Mouse (Mus musculus) hindbrain, embryonic 13.5 days (tissue): ENCODE measurements around the gene Abraxas2. TPM values are rescaled to one million over a fixed set of nuclear protein-coding genes. Genes with fewer than 3 reads are reported as not detected.

Experiments used
- ATAC-seq: fragments of 200-750 bp; cut with Nextera tagmentation; 2 replicates; pipeline ENCODE4 v1.8.0; 2017; ENCODE audit warnings: moderate TSS enrichment; ENCODE audit not compliant: low FRiP score
- H3K27ac ChIP-seq: fragments of 300-500 bp; sonication (generic); 2 replicates; pipeline ENCODE4 v1.5.1; 2015; ENCODE audit warnings: inconsistent platforms, mild to moderate bottlenecking, moderate library complexity
- H3K27me3 ChIP-seq: fragments of 300-500 bp; sonication (generic); 2 replicates; pipeline ENCODE4 v1.6.1; 2015; ENCODE audit warnings: mild to moderate bottlenecking, inconsistent platforms
- H3K36me3 ChIP-seq: fragments of 300-500 bp; sonication (generic); 2 replicates; pipeline ENCODE4 v1.6.1; 2015; ENCODE audit warnings: mild to moderate bottlenecking, inconsistent platforms
- H3K4me1 ChIP-seq: fragments of 300-500 bp; sonication (generic); replicated peaks from 2 replicates; pipeline ENCODE4 v1.6.1; 2015; ENCODE audit warnings: inconsistent platforms
- H3K4me2 ChIP-seq: fragments of 300-500 bp; sonication (generic); 2 replicates; pipeline ENCODE4 v1.6.1; 2015; ENCODE audit warnings: inconsistent platforms, mild to moderate bottlenecking, moderate library complexity
- H3K4me3 ChIP-seq: fragments of 300-500 bp; sonication (generic); 2 replicates; pipeline ENCODE4 v1.5.1; 2015; ENCODE audit warnings: mild to moderate bottlenecking, inconsistent platforms
- H3K9ac ChIP-seq: fragments of 300-500 bp; sonication (generic); 2 replicates; pipeline ENCODE4 v1.6.1; 2015; ENCODE audit warnings: mild to moderate bottlenecking, inconsistent platforms
- H3K9me3 ChIP-seq: fragments of 300-500 bp; sonication (generic); 2 replicates; pipeline ENCODE4 v1.6.1; 2016; ENCODE audit warnings: inconsistent platforms
- WGBS: fragments of 180-500 bp; shearing (Covaris S2); methylation state at CpG from one replicate; pipeline ENCODE4 v1.1.7; 2015; 5-methylcytosine and 5-hydroxymethylcytosine counted together
- polyA plus RNA-seq: library from polyadenylated mRNA; unstranded; fragments of >200 nt; fragmentation: Nextera tagmentation; extraction: Ambion mirVana; gene quantifications from 2 replicates; pipeline ENCODE4 v1.2.1, GENCODE M21; 2015

The Abraxas2 gene
- polyA plus RNA-seq, 1 experiment from 2014 or later: 38.7 TPM

DNA sequence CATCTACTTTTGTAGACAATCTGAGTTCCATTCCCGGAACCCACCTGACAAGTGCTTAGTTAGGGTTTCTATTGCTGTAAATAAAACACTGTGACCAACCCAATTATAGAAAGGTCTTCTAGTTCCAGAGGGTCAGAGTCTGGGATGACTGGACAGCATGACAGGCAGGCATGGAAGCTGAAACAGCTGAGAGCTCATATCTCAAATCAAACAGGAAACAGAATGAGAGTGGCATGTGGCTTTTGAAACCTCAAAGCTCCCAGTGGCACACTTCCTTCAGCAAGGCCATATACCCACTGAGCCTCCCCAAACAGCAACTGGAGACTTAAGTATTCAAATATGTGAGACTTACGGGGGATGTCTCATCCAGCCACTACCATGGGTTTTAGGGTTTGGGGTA, 14.0 kb downstream of the Abraxas2 start:
- 97% methylated on average over 2 of the region's 2 CpGs for WGBS
- no peak overlapping the region for H3K27ac ChIP-seq
- H3K9me3 ChIP-seq: no peaks in the 10 kb centered on the region
- H3K4me2 ChIP-seq: no peak overlapping the region
- no peak overlapping the region for H3K9ac ChIP-seq
- peaks cover 84% of the 10 kb centered on the region for H3K36me3 ChIP-seq
- H3K27me3 ChIP-seq: no peaks in the 10 kb centered on the region
- no peak overlapping the region for H3K4me3 ChIP-seq
- H3K4me1 ChIP-seq: no peaks in the 10 kb centered on the region
- ATAC-seq: no peak

DNA sequence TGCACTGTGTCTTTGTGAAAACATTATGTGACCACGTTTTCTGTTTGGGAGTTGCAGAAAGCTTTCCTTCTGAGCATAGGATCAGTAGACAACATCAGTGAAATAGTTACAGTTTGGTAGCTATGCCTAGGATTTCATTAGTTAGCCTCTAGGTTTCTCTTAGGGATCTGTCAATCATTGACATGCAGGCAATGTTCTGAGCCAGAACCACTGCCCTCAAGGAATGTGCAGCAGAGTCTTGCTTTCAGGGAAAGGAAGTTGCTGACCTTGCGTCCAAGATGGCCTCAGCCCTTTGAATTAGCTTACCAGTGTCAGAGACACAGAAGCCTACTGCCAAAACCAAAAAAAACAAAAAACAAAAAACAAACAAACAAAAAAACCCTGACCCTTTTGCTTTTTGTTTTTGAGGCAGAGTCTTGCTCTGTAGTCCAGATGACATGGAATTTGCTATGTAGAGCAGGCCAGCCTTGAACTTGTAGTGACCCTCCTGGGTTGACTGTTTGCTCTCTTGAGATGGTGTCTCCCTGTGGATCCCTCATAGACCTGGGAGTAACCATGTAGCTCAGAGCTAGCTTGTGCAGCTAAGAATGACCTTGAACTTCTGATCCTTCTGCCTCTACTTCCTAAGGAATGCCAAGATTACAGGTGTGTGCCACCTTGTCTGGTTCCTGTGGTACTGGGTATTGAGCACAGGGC, 16.5 kb downstream of the Abraxas2 start:
- Histone ChIP-seq H3K4me2 (no peak overlapping the region), H3K4me3 (no peak overlapping the region), H3K27ac (no peak overlapping the region), H3K27me3 (no peaks in the 10 kb centered on the region), H3K9ac (no peak overlapping the region), H3K9me3 (no peaks in the 10 kb centered on the region), H3K36me3 (peaks cover 87% of the 10 kb centered on the region), H3K4me1 (no peaks in the 10 kb centered on the region)
- ATAC-seq: no peak
- WGBS: 92% methylated on average over 2 of the region's 2 CpGs

DNA sequence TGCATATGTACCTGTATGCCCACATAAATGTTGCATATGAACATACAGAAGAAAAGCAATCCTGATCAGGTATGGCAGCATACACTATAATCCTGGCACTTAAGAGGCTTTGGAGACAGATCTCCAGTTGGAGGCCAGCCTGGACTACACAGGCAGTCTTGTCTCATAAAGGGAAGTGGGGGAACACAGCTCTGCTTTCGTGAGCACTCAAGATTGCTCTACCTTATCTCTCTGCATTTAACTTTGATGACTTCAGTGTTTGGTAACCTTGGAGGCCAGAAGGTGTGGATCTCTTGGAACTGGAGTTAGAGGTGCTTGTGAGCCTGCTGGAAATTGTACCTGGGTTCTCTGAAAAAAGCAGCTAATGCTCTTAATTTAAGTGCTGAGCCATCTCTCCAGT, 21.3 kb downstream of the Abraxas2 start:
- no peak overlapping the region for H3K4me2 ChIP-seq
- 91% methylated on average over 1 of the region's 1 CpGs for WGBS
- no peaks in the 10 kb centered on the region for H3K9me3 ChIP-seq
- no peak overlapping the region for H3K9ac ChIP-seq
- no peak overlapping the region for H3K4me3 ChIP-seq
- no peaks in the 10 kb centered on the region for H3K4me1 ChIP-seq
- ATAC-seq: no peak
- no peak overlapping the region for H3K27ac ChIP-seq
- no peaks in the 10 kb centered on the region for H3K27me3 ChIP-seq
- H3K36me3 ChIP-seq: peaks cover 95% of the 10 kb centered on the region

DNA sequence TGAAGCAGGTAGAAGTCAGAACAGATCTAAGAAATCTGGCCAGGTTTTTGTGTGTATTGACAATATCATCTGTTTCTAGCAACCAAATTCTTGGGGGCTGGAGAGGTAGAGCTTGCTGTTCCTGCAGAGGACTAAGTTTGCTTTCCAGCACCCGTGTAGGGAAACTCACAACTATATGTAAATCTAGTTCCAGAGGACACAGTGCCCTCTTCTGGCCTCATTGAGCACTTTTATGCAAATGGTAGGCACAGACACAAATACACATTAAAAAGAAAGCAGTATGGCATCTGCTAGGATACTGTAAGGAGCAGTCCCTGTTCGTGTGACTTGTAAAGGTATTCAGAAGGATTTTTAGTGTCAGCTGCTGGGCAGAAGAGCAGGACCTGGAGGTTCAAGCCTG, 23.3 kb downstream of the Abraxas2 start:
- ATAC-seq: no peak
- WGBS: 78% methylated on average over 2 of the region's 2 CpGs
- Histone ChIP-seq H3K4me2 (no peak overlapping the region), H3K36me3 (peaks cover 79% of the 10 kb centered on the region), H3K27ac (no peak overlapping the region), H3K4me1 (no peaks in the 10 kb centered on the region), H3K9ac (no peak overlapping the region), H3K9me3 (no peaks in the 10 kb centered on the region), H3K27me3 (no peaks in the 10 kb centered on the region), H3K4me3 (no peak overlapping the region)

GRCm38 (mm10) chr7:132884031-132884430, 25.0 kb downstream of the Abraxas2 start:
- peaks cover 65% of the 10 kb centered on the region for H3K36me3 ChIP-seq
- 91% methylated on average over 7 of the region's 7 CpGs for WGBS
- H3K4me3 ChIP-seq: no peak overlapping the region
- no peak overlapping the region for H3K4me2 ChIP-seq
- no peak overlapping the region for H3K27ac ChIP-seq
- H3K9me3 ChIP-seq: no peaks in the 10 kb centered on the region
- H3K9ac ChIP-seq: no peak overlapping the region
- no peaks in the 10 kb centered on the region for H3K4me1 ChIP-seq
- ATAC-seq: no peak
- H3K27me3 ChIP-seq: no peaks in the 10 kb centered on the region

DNA sequence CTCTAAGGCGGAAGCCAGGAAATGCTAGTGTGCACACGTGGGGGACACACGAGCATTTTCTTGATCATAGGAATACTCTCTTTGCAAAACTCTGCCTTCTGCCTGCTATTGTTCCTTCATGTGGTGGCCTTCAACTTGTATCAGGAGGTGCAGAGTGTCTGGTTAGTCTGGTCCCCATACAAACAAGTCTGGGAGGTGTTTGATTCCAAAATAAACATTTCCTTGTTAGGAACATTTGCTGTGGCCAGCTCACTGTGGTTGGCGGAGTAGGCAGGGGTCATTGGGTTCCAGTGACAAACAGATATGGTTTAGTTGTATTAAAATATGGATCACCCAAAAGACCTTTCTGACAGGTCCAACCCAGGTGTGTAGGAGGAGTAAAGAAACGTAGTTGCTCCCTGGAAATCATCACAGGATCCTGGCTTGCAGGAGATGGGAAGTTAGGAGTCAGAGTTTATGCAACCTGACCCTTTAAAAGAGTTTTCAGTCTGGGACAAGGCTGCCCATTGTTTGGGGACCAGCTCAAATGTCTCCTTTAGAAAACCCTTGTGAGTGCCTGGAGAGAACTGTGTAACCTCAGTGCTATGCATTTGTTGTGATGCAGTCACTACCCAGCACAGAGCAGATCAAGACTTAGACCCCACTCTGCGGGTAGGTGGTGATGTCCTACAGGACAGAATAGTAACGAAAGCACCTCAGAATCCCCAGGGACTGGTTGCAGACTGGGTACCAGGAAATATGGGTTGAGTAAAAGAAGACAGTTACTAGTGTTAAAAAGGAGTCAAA, 28.2 kb downstream of the Abraxas2 start:
- Histone ChIP-seq H3K9ac (no peak overlapping the region), H3K36me3 (peaks cover 35% of the 10 kb centered on the region), H3K9me3 (no peaks in the 10 kb centered on the region), H3K4me1 (no peaks in the 10 kb centered on the region), H3K27me3 (no peaks in the 10 kb centered on the region), H3K27ac (no peak overlapping the region), H3K4me2 (no peak overlapping the region), H3K4me3 (no peak overlapping the region)
- ATAC-seq: no peak
- WGBS: 73% methylated on average over 7 of the region's 7 CpGs

GRCm38 (mm10) chr7:132888052-132888451, 29.0 kb downstream of the Abraxas2 start:
- Histone ChIP-seq H3K27me3 (no peaks in the 10 kb centered on the region), H3K4me1 (no peaks in the 10 kb centered on the region), H3K36me3 (peaks cover 26% of the 10 kb centered on the region), H3K9me3 (no peaks in the 10 kb centered on the region), H3K4me3 (no peak overlapping the region), H3K4me2 (no peak overlapping the region), H3K9ac (no peak overlapping the region), H3K27ac (no peak overlapping the region)
- ATAC-seq: no peak
- WGBS: 87% methylated on average over 3 of the region's 3 CpGs

- no peak overlapping the region for H3K27ac ChIP-seq
- H3K9me3 ChIP-seq: no peaks in the 10 kb centered on the region
- H3K4me1 ChIP-seq: no peaks in the 10 kb centered on the region
- no peak for ATAC-seq
- 70% methylated on average over 4 of the region's 4 CpGs for WGBS
- peaks cover 20% of the 10 kb centered on the region for H3K36me3 ChIP-seq
- no peaks in the 10 kb centered on the region for H3K27me3 ChIP-seq
- no peak overlapping the region for H3K4me2 ChIP-seq
- no peak overlapping the region for H3K9ac ChIP-seq
- no peak overlapping the region for H3K4me3 ChIP-seq
Measured at GRCm38 (mm10) chr7:132888518-132889249, 29.7 kb downstream of the Abraxas2 start.

DNA sequence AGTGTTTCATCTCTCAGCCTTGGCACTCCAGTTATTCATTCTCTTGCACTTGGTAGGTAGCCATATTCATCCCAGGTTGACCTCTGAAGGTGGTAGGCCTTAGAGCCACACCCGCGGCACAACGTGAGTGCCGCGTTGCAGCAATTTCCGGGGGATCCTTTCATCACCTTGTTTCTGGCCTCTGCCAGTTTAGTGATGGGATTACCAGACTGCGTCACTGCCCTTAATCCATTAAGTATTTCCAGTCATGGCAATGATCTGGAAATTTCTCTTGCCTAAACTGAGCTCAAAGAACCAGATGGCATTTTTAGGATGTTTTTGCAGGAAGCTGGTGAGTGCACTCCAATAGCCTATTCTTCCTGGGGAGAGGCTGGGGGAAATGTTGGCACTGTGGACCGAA, 30.7 kb downstream of the Abraxas2 start:
- H3K27me3 ChIP-seq: no peaks in the 10 kb centered on the region

DNA sequence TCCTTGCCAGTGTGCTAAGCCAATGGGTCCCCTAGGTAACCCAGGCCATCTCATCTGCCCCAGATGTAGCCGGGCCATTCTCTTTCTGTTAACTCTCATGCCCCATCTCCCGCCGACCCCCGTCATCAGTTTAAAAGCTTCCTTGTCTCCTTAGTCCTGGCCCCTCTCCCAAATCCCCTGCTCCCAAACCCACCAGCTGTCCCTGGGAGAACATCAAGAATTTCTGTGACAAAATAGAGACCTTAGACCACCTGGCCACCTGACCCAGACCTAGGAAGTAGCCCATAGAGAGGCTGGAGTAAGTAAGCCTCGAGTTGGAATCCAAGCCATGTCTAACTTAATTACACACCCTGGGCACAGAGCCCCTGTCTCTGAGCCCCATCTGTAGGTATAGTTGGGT, 31.2 kb downstream of the Abraxas2 start:
- 89% methylated on average over 5 of the region's 5 CpGs for WGBS
- H3K36me3 ChIP-seq: peaks cover 5% of the 10 kb centered on the region
- no peak overlapping the region for H3K9ac ChIP-seq
- no peak overlapping the region for H3K4me3 ChIP-seq
- H3K4me1 ChIP-seq: no peaks in the 10 kb centered on the region
- ATAC-seq: no peak
- H3K27ac ChIP-seq: no peak overlapping the region
- no peak overlapping the region for H3K4me2 ChIP-seq
- H3K9me3 ChIP-seq: no peaks in the 10 kb centered on the region
- no peaks in the 10 kb centered on the region for H3K27me3 ChIP-seq

More for the DNA sequence above, 30.7 kb downstream of the Abraxas2 start:
- no peak overlapping the region for H3K4me2 ChIP-seq
- no peak overlapping the region for H3K9ac ChIP-seq
- H3K36me3 ChIP-seq: peaks cover 10% of the 10 kb centered on the region
- H3K27ac ChIP-seq: no peak overlapping the region
- no peak overlapping the region for H3K4me3 ChIP-seq
- no peak for ATAC-seq
- 94% methylated on average over 8 of the region's 8 CpGs for WGBS
- H3K9me3 ChIP-seq: no peaks in the 10 kb centered on the region
- no peaks in the 10 kb centered on the region for H3K4me1 ChIP-seq

DNA sequence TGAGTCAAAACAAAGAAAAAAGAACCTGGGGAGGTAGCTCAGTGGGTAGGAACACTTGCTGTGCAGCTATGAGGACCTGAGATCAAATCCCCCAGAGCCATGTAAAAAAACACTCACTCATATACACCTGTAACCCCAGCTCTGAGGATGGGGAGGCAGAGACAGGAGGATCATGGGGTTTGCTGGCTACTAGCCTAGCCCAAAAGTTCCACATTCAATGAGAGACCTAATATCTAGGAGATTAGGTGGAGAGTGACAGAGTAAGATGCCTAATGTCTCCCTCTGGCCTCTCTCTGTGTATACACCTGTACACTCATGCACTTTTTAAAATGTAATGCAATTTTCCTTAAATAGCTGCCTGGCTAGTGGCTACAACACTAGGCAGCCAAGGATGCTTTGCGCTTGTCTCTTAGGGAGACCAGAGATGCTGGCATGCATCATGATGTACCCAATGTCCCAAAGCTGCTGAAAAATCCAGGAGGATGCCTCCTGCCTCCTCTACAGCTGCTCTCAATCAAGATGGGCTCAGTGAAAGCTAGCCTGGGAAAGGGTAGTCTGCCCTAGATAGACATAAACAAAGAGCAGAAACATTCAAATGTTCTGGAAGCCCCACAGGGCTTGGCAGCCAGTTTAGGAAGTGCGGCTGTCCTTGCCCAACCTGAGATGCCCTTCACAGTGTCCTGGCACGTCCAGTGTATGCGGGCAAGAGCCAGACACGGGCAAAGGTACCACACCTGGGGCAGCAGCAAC, 32.7 kb downstream of the Abraxas2 start:
- Histone ChIP-seq H3K9me3 (no peaks in the 10 kb centered on the region), H3K4me1 (no peaks in the 10 kb centered on the region), H3K27ac (no peak overlapping the region), H3K9ac (no peak overlapping the region), H3K36me3 (no peaks in the 10 kb centered on the region), H3K27me3 (no peaks in the 10 kb centered on the region), H3K4me3 (no peak overlapping the region), H3K4me2 (no peak overlapping the region)
- ATAC-seq: no peak
- 75% methylated on average over 5 of the region's 5 CpGs for WGBS

DNA sequence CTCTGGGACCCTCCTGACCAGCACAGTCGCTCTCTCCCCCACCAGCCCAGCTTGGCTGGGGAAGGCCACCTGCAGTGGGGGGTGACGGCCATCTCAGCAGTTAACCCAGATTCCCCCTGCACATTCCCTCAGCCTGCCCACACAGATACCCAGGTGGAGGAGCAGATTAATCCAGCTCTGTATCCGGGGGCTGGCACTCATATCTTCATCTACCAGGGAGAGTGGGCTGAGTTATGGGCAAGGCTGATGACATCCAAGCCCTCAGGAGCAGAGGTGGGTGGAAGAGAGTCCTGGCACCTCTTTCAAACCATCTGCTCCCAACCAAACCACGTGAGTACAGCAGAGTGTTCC, 33.3 kb downstream of the Abraxas2 start:
- no peaks in the 10 kb centered on the region for H3K9me3 ChIP-seq
- H3K36me3 ChIP-seq: no peaks in the 10 kb centered on the region
- no peak for ATAC-seq
- H3K27ac ChIP-seq: no peak overlapping the region
- H3K4me2 ChIP-seq: no peak overlapping the region
- H3K9ac ChIP-seq: no peak overlapping the region
- 57% methylated on average over 4 of the region's 4 CpGs for WGBS
- H3K4me1 ChIP-seq: no peaks in the 10 kb centered on the region
- H3K4me3 ChIP-seq: no peak overlapping the region
- no peaks in the 10 kb centered on the region for H3K27me3 ChIP-seq
